Mouse (Mus musculus) lung, adult 2 months (tissue): Measurements from ENCODE around the gene Gm28035. TPM values are rescaled to one million over a fixed set of nuclear protein-coding genes. Genes with fewer than 3 reads are reported as not detected.
A peak's percentile ranks its signal among the peaks of the same experiment; 100 is the strongest.

Source experiments
- DNase-seq: peaks from one replicate; pipeline ENCODE4 v3.0.0; 2022
- H3K4me1 ChIP-seq: fragments of 200-500 bp; 2 replicates; pipeline ENCODE4 v1.6.1; 2011; ENCODE audit warnings: low read length; ENCODE audit not compliant: control insufficient read depth, insufficient read depth
- H3K4me3 ChIP-seq: fragments of 200-500 bp; replicated peaks from 2 replicates; pipeline ENCODE3; 2011; ENCODE audit warnings: low read depth, mild to moderate bottlenecking, control low read depth, low read length; ENCODE audit errors: extremely low read depth
- CTCF ChIP-seq: fragments of 200-500 bp; IDR thresholded peaks from 2 replicates; pipeline ENCODE4 v1.5.1; 2011; ENCODE audit warnings: mild to moderate bottlenecking, low read length, control low read depth; ENCODE audit not compliant: insufficient read depth
- POLR2A ChIP-seq: fragments of 200-500 bp; IDR thresholded peaks from 2 replicates; pipeline ENCODE4 v1.6.1; 2011; ENCODE audit warnings: low read depth, mild to moderate bottlenecking, control low read depth, low read length, borderline replicate concordance; ENCODE audit errors: extremely low read depth
- WGBS: fragments of 180-500 bp; shearing (Covaris S2); methylation state at CpG from one replicate; pipeline ENCODE4 v1.1.7; 2018; 5-methylcytosine and 5-hydroxymethylcytosine counted together
- polyA plus RNA-seq: library from polyadenylated mRNA; depleted of rRNA; stranded (reverse); fragments of >200 nt; gene quantifications from 2 replicates; pipeline ENCODE4 v1.2.3, GENCODE M21; 2012

The Gm28035 gene
- polyA plus RNA-seq, 1 experiment = 11.6 TPM

- H3K4me1 ChIP-seq = peaks cover 9% of the 10 kb centered on the region
- peak; percentile 37; the same call in 1 of the 2 replicates for TF ChIP-seq POLR2A
- no peak for TF ChIP-seq CTCF
- no peak overlapping the region for H3K4me3 ChIP-seq
- DNase-seq = peak; percentile 34
- WGBS = 10% methylated on average over 4 of the region's 4 CpGs
Observed at GRCm38 (mm10) chr2:30266392-30266941, 26.1 kb downstream of the Gm28035 start.

- Histone ChIP-seq H3K4me1 (peaks cover 9% of the 10 kb centered on the region), H3K4me3 (no peak overlapping the region)
- TF ChIP-seq CTCF (no peak), POLR2A (no peak)
- no peak for DNase-seq
- WGBS = 96% methylated on average over 2 of the region's 2 CpGs
Observed at GRCm38 (mm10) chr2:30267466-30267865, 27.1 kb downstream of the Gm28035 start.

DNA sequence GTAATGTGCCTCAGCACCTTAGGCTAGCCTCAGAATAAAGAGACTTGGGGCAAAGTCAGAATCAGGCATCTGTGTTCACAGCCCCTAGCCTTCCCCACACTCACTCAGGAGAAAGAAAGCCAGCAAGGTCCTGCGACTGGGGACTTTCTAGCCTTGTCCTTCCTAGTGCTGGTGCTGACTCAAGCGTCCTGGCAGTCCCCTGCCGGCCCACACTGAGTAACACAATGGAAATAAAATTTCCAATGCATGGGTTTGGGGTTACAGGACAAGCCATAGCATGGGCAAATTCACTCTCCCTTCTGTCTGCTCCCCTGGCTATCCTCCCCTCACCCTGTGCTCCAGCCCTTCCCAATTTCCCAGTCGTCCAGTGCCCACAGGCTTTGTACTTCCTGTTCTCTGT lies 28.0 kb downstream of the Gm28035 start:
- no peak overlapping the region for H3K4me3 ChIP-seq
- DNase-seq = no peak
- no peak for TF ChIP-seq POLR2A
- no peak for TF ChIP-seq CTCF
- peaks cover 6% of the 10 kb centered on the region; the same call in 1 of the 2 replicates for H3K4me1 ChIP-seq
- WGBS = 44% methylated on average over 4 of the region's 4 CpGs

GRCm38 (mm10) chr2:30269241-30269990 lies 29.0 kb downstream of the Gm28035 start:
- TF ChIP-seq CTCF (no peak), POLR2A (no peak)
- Histone ChIP-seq H3K4me3 (no peak overlapping the region), H3K4me1 (peaks cover 6% of the 10 kb centered on the region; the same call in 1 of the 2 replicates)
- DNase-seq = no peak
- WGBS = 80% methylated on average over 17 of the region's 17 CpGs

GRCm38 (mm10) chr2:30270134-30270533 lies 29.8 kb downstream of the Gm28035 start:
- TF ChIP-seq POLR2A (no peak), CTCF (peak; percentile 31; the same call in 1 of the 2 replicates)
- Histone ChIP-seq H3K4me3 (no peak overlapping the region), H3K4me1 (peaks cover 6% of the 10 kb centered on the region; the same call in 1 of the 2 replicates)
- WGBS = 3% methylated on average over 1 of the region's 1 CpGs
- peak; percentile 59 for DNase-seq

DNA sequence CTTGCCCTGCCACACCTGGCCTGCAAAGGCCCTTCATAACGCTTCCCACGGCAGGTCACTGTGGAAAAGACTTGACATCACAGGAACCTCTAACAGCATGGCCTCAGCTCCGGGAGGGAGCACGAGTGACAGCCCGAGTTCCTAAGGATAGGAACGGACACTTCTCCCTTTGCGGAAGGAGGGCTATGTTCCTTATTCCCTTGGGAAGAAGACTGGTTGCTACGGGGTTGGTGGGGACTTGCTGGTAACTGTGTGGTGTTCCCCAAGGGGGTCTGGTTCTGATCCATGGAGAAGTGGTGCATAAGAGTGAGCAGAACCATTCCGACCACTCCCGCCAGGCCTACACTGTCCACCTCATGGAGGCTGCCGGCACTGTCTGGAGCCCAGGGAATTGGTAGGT lies 40.4 kb downstream of the Gm28035 start, which contains the start of gene Gm28038:
Gene Gm28038, plus strand, starts transcription at position 301 of the 400 bp plus-strand sequence.
- Histone ChIP-seq H3K4me3 (no peak within 1 kb of the TSS), H3K4me1 (peaks cover 7% of the 10 kb centered on the region)
- 90% methylated on average over 11 of the region's 11 CpGs for WGBS
- TF ChIP-seq CTCF (no peak), POLR2A (no peak)
- no peak for DNase-seq

GRCm38 (mm10) chr2:30281651-30282050 lies 41.3 kb downstream of the Gm28035 start:
- 71% methylated on average over 3 of the region's 3 CpGs for WGBS
- TF ChIP-seq CTCF (no peak), POLR2A (no peak)
- no peak for DNase-seq

GRCm38 (mm10) chr2:30283193-30283592 lies 42.8 kb downstream of the Gm28035 start:
- Histone ChIP-seq H3K4me3 (no peak overlapping the region), H3K4me1 (peaks cover 11% of the 10 kb centered on the region)
- WGBS = 74% methylated on average over 2 of the region's 2 CpGs
- TF ChIP-seq CTCF (no peak), POLR2A (no peak)
- DNase-seq = no peak

More at GRCm38 (mm10) chr2:30281651-30282050, 41.3 kb downstream of the Gm28035 start:
- peaks cover 8% of the 10 kb centered on the region for H3K4me1 ChIP-seq
- H3K4me3 ChIP-seq = no peak overlapping the region

DNA sequence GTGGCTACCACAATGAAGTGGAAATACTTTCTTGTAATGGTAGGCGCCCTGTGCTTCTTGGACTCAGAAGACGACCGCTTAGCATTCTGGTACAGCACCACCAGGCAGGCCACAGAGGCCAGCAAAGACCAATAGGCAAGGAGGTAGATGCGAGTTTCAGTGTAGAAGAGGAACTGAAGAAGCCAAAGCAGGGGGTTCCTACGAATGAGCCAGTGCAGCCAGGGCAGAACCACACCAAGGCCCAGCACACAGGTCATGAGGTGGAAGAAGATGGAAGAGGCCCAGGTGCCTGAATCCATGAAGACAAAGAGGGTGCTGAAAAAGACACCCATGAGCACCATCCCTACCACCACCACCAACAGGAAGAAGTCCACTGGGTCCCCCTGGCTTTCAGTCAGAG lies 44.6 kb downstream of the Gm28035 start:
- peak overlapping the region; percentile 75 for H3K4me3 ChIP-seq
- peaks cover 11% of the 10 kb centered on the region for H3K4me1 ChIP-seq
- 88% methylated on average over 5 of the region's 5 CpGs for WGBS
- TF ChIP-seq CTCF (no peak), POLR2A (no peak)
- no peak for DNase-seq
